Mouse (Mus musculus): ENCODE measurements at regions not wholly inside any gene's neighbourhood (a gene's known extent, or its start where the extent isn't known, plus 50 kb on each side); places are given as distances from the start of the nearest gene placed in this dataset.
"Not testable (repeated sequence)": the region's sequence is repeated elsewhere in the genome, so short reads cannot be mapped to it uniquely, and the experiment has no call there.

GRCm38 (mm10) chr1:154016516-154016915 lies 116.5 kb upstream of the Teddm2 start:
- intact Hi-C loops (cut with DNase I): no loop called here

DNA sequence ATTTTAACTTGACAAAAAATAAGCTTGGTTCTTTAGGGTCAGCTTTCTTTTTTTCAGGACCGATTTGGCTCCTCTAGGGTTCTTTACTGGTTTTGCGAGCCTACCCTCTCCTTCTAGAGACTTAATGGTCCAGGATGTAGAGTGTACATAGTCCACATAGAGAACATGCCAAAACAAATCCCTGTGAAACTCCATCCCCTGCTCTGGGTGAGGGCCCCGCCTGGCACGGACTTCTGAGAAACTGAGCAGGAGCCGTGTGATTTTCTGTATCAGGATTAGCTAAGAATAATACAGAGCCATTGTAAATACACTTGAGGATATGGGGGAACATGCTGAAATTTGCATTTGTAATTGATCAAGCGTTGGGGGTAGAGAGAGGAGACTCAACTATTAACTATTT lies 118.2 kb upstream of the Teddm2 start:
- intact Hi-C loops (cut with DNase I): no loop called here

GRCm38 (mm10) chr1:154024301-154024700 lies 124.3 kb upstream of the Teddm2 start:
- intact Hi-C loops (cut with DNase I): no loop called here

- intact Hi-C loops (cut with DNase I): no loop called here
These were observed 127.3 kb upstream of the Teddm2 start for GRCm38 (mm10) chr1:154027303-154027702.

DNA sequence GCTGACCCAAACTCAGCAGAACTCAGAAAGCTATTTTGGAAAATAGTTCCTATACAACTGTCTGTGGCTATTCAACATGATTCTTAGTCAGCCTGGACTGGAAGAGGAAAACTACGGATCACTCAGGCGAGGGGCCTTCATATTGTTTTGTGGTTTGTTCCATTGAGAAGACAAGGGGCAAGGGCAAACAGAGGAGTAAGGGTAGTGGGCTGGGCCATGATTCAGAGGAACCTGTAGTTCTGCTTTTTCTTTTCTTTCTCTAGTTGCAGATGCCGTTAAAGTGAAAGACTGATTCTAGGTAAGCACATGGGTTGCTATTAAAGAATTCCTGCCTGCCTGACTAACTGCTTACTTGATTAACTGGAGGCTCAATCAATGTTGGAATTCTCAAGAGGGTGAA lies 129.8 kb upstream of the Teddm2 start:
- intact Hi-C loops (cut with DNase I): loop anchor here (5.0 kb wide), 2 partner anchors 87 to 152 kb away; no protein-coding TSS in a partner anchor

GRCm38 (mm10) chr1:154032669-154033099 lies 132.7 kb upstream of the Teddm2 start:
- intact Hi-C loops (cut with DNase I): loop anchor here (2.0 to 5.0 kb wide), 3 partner anchors 85 to 150 kb away; partner anchors contain the start of gene Teddm2

DNA sequence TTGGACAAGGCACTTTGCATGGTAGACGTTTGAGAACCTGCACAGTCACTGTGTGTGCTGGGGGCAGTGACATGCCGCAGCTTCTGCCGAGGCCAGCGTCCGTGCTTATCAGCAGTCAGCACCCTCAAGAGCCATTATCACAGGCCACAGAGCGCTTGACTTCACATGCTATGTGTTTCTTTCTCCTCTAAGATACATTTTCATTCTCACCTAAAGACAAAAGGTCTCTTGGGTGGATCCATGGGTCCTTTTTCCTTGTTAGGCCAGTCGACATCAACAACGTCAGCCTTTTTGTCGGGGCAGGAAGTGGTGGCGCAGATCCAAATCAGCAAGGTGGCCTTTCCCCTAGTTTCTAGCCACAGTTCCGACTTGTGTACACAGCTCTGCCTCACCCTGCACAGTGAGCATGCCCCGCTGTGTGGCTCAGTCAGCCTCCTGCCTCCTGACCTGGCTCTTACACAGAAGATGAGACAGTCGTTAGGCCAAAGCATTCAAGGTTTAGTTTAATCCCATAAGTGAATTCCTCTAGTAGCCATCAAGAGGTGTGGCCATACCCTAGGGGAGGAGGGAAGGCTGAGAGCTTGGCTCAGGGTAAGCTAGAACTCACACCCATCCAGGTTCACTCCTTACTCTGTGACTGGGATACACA lies 134.1 kb upstream of the Teddm2 start:
- intact Hi-C loops (cut with DNase I): loop anchor here (2.0 to 5.0 kb wide), 4 partner anchors 83 to 148 kb away; partner anchors contain the start of gene Teddm2

GRCm38 (mm10) chr1:154036729-154037270 lies 136.8 kb upstream of the Teddm2 start:
- intact Hi-C loops (cut with DNase I): no loop called here

DNA sequence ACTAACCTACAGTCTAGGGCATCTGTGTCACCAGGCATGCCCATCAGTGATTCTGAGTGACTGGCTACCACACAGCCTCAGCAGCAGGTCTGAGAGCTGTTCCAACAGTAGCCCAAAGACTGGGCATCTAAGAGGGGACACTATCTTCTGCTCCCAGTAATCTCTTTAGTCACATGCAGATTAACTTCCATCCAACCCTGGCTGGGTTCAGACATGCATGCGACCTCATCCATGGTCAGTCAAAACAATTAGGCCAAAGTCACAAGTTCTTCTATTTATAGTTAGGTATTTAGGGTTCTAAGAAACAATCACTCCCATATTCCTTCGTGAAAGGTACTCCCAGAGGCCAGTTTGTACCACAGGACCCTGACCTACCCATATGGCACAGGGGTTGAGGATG lies 138.2 kb upstream of the Teddm2 start:
- intact Hi-C loops (cut with DNase I): no loop called here

GRCm38 (mm10) chr1:154040907-154041306 lies 140.9 kb upstream of the Teddm2 start:
- intact Hi-C loops (cut with DNase I): no loop called here

DNA sequence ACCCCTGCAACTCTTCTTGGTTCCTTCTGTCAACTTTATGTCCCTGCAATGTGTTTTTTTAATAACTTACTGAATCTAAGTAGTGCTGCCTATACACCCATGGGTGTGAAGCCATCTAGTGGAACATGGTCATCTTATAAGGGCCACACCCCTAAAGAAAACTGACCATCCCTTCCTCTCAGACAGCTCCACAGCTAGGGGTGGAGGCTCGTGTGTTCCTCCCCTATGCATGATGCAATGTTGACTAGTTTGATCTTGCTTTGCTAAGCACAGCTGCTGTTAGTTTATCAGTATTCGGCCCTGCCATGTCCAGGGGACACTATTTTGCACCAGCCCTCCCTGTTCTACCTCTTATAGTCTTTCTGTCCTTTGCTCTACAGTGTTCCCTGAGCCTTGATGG lies 142.9 kb upstream of the Teddm2 start:
- intact Hi-C loops (cut with DNase I): no loop called here

- intact Hi-C loops (cut with DNase I): no loop called here
These were observed 144.7 kb upstream of the Teddm2 start for GRCm38 (mm10) chr1:154044712-154045111.

- intact Hi-C loops (cut with DNase I): no loop called here
These were observed 145.9 kb upstream of the Teddm2 start for GRCm38 (mm10) chr1:154045951-154046350.

GRCm38 (mm10) chr1:154053641-154054040 lies 147.3 kb upstream of the Zfp648 start:
- intact Hi-C loops (cut with DNase I): no loop called here

- intact Hi-C loops (cut with DNase I): no loop called here
These were observed 146.1 kb upstream of the Zfp648 start for GRCm38 (mm10) chr1:154054874-154055273.

DNA sequence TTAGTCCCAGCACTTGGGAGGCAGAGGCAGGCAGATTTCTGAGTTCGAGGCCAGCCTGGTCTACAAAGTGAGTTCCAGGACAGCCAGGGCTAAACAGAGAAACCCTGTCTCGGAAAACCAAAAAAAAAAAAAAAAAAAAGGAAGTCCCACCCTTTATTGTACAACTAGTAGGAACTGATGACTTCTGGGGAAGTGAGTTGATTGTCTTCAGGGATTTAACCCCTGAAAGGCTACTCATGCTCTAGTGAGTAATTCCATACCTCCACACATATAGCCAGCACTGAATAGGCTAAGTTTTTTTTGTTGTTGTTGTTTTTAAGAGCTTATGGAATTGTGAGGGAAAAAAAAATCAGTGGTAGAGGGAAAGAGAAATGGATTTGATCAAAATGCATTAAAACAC lies 139.6 kb upstream of the Zfp648 start:
- intact Hi-C loops (cut with DNase I): not testable (repeated sequence)

GRCm38 (mm10) chr1:154061851-154062250 lies 139.1 kb upstream of the Zfp648 start:
- intact Hi-C loops (cut with DNase I): no loop called here

- intact Hi-C loops (cut with DNase I): no loop called here
These were observed 138.3 kb upstream of the Zfp648 start for GRCm38 (mm10) chr1:154062666-154063065.

DNA sequence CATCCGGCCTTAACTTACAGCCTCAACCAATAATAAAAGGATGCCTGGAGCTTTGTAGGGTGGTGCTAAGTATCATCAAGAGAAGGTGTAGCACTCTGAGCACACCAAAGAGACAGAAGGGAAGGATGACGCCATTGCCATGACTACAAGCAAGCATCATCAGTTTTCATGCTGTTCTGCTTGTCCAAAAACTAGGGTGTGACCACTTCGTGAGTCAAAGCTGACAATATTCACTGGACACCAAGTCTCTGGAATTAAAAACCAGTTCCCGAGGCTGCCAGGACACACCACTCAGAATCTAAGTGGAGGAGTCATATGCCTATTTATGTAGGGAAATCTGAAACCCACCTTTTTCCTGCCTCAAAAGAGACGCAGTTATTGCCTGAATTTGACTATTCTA lies 136.4 kb upstream of the Zfp648 start:
- intact Hi-C loops (cut with DNase I): no loop called here

DNA sequence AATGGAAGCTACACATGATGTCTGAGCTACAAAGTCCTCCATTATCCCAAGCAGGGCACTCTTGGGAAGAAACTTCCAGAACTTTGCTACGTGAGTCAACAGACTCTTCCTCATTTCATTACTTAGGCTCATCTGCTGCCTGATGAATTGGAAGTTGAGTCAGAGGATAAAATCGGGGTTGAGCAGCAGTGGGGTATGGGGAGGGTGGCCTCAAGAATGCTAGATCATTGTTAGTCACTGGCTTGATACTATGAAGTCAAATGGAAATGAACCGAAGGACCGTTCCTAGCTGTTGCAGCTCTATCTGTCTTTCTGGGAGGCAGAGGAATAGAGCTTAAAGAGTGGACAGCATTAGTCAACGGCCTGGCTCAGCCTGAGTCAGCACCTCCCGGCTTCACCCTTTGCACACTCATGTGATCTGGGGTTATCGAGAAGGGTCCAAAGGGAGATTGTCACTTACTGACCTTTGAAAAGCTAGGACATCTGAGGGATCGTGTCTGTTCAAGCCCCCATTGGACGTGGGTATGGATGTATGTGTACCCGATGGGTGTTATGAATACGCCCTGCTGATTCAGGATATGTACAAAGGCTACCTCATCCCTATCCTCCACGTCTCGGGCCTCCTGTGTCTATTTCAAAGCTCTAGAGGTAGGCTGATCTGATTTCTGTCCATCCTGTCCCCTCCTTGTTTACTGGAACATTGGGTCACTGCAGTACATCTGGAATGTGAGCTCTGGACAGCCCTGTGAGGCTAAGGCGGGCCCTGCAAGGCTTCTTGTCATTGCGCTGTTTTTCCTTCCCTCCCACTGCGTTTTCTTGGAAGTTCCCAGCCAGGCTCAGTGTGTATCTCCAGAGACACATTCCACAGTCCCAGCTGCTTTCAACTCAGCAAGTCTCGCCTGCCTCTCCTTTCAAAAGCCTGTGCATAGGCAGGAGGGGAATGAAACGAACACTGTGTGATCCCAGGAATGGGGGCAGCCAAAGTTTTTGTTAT lies 135.4 kb upstream of the Zfp648 start:
- intact Hi-C loops (cut with DNase I): no loop called here

DNA sequence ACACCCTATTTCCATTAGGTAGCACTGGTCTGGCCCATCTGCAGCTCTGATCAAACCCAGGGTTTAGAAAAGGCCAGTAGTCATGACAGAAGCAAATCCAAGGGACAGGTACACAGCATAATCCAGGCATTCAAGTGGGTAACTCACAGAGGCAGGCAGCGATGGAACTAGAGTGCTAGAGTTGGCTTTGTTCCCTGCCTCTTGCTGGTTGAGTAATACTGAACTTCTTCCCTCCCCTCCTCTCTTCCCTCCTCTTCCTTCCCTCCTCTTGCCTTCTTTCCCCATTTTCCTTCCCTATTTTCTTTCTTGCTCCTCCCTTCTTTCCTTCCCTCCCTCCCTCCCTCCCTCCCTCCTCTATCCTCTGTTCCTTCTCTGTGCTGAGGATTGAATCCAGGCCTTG lies 133.1 kb upstream of the Zfp648 start:
- intact Hi-C loops (cut with DNase I): no loop called here

DNA sequence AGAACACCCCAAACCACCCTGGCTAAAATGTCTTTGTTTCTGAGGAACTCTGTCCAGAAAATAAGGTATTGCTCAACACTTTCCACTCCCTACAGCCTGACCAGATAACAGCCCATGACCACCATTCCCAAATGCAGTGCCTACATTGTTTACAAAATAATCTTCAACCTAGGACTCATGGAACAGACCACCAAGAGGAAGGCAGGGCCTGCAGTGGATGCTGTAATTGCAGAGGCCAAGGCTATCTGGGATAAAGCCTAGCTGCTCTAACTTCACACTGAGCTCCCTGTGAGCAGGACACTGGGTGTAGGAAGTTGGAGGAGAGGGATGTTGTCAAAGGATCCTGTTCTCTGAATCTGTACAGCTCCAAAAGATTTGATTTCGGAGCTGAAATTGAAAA lies 126.7 kb upstream of the Zfp648 start:
- intact Hi-C loops (cut with DNase I): no loop called here

All from adrenal gland (tissue).